Mouse (Mus musculus) liver, embryonic 11.5 days (tissue): ENCODE measurements at regions not wholly inside any gene's neighbourhood (a gene's known extent, or its start where the extent isn't known, plus 50 kb on each side); places are given as distances from the start of the nearest gene placed in this dataset.

Experiments
- ATAC-seq: fragments of 200-750 bp; cut with Nextera tagmentation; replicated peaks from 2 replicates; pipeline ENCODE4 v1.8.0; 2017; ENCODE audit warnings: moderate number of reproducible peaks, mild to moderate bottlenecking, moderate TSS enrichment, moderate library complexity; ENCODE audit not compliant: low FRiP score
- DNase-seq: peaks from one replicate; pipeline ENCODE4 v3.0.0-alpha.2; 2017; ENCODE audit warnings: low spot score
- H3K27ac ChIP-seq: fragments of 300-500 bp; sonication (generic); 2 replicates; pipeline ENCODE4 v1.5.1; 2014; ENCODE audit warnings: mild to moderate bottlenecking, low read depth, low read length, control low read depth
- H3K27me3 ChIP-seq: fragments of 300-500 bp; sonication (generic); replicated peaks from 2 replicates; pipeline ENCODE4 v1.6.1; 2014; ENCODE audit warnings: low read length, mixed read lengths; ENCODE audit not compliant: control insufficient read depth, insufficient read depth
- H3K36me3 ChIP-seq: fragments of 300-500 bp; sonication (generic); 2 replicates; pipeline ENCODE4 v1.6.1; 2014; ENCODE audit warnings: mild to moderate bottlenecking, low read length, moderate library complexity, mixed read lengths; ENCODE audit not compliant: control insufficient read depth, insufficient read depth
- H3K4me1 ChIP-seq: fragments of 300-500 bp; sonication (generic); replicated peaks from 2 replicates; pipeline ENCODE4 v1.6.1; 2014; ENCODE audit warnings: low read length, mixed read lengths; ENCODE audit not compliant: control insufficient read depth, insufficient read depth
- H3K4me2 ChIP-seq: fragments of 300-500 bp; sonication (generic); 2 replicates; pipeline ENCODE4 v1.6.1; 2014; ENCODE audit warnings: mild to moderate bottlenecking, control low read depth, moderate library complexity
- H3K4me3 ChIP-seq: fragments of 300-500 bp; sonication (generic); 2 replicates; pipeline ENCODE4 v1.5.1; 2014; ENCODE audit warnings: low read depth, low read length, control low read depth
- H3K9ac ChIP-seq: fragments of 300-500 bp; sonication (generic); 2 replicates; pipeline ENCODE4 v1.6.1; 2014; ENCODE audit warnings: low read depth, low read length, control low read depth
- H3K9me3 ChIP-seq: fragments of 300-500 bp; sonication (generic); 2 replicates; pipeline ENCODE4 v1.6.1; 2016; ENCODE audit warnings: low read length, inconsistent platforms, mixed read lengths; ENCODE audit not compliant: control insufficient read depth
- WGBS: fragments of 180-500 bp; shearing (Covaris S2); extraction: QIAGEN DNeasy Blood & Tissue Kit; methylation state at CpG from one replicate; pipeline ENCODE4 v1.1.7; 2014; 5-methylcytosine and 5-hydroxymethylcytosine counted together

- DNase-seq: no peak
- Histone ChIP-seq H3K27ac (no peak overlapping the region), H3K4me1 (no peaks in the 10 kb centered on the region), H3K4me3 (no peak overlapping the region), H3K9ac (no peak overlapping the region), H3K27me3 (no peaks in the 10 kb centered on the region), H3K4me2 (no peak overlapping the region), H3K9me3 (no peaks in the 10 kb centered on the region), H3K36me3 (no peaks in the 10 kb centered on the region)
- WGBS: 41% methylated on average over 2 of the region's 2 CpGs
- ATAC-seq: no peak
These were observed 350.9 kb downstream of the Wdr72 start for GRCm38 (mm10) chr9:74461084-74461483.

- H3K27me3 ChIP-seq: no peaks in the 10 kb centered on the region
- H3K9ac ChIP-seq: no peak overlapping the region
- 40% methylated on average over 2 of the region's 2 CpGs for WGBS
- no peak overlapping the region for H3K27ac ChIP-seq
- ATAC-seq (no peak), DNase-seq (no peak)
- no peak overlapping the region for H3K4me2 ChIP-seq
- no peaks in the 10 kb centered on the region for H3K36me3 ChIP-seq
- no peak overlapping the region for H3K4me3 ChIP-seq
- H3K4me1 ChIP-seq: no peaks in the 10 kb centered on the region
- H3K9me3 ChIP-seq: no peaks in the 10 kb centered on the region
These were observed 366.7 kb downstream of the Wdr72 start for GRCm38 (mm10) chr9:74476830-74477229.

- no peaks in the 10 kb centered on the region for H3K36me3 ChIP-seq
- WGBS: 61% methylated on average over 8 of the region's 8 CpGs
- no peak overlapping the region for H3K4me3 ChIP-seq
- H3K27me3 ChIP-seq: no peaks in the 10 kb centered on the region
- H3K27ac ChIP-seq: no peak overlapping the region
- H3K4me2 ChIP-seq: no peak overlapping the region
- no peak overlapping the region for H3K9ac ChIP-seq
- DNase-seq: no peak
- H3K9me3 ChIP-seq: no peaks in the 10 kb centered on the region
- H3K4me1 ChIP-seq: no peaks in the 10 kb centered on the region
- no peak for ATAC-seq
These were observed 369.1 kb downstream of the Wdr72 start for GRCm38 (mm10) chr9:74479273-74479672.

GRCm38 (mm10) chr9:74513887-74514286, 347.8 kb upstream of the Onecut1 start:
- no peak overlapping the region for H3K4me3 ChIP-seq
- DNase-seq: no peak
- no peaks in the 10 kb centered on the region for H3K4me1 ChIP-seq
- no peak for ATAC-seq
- WGBS: 64% methylated on average over 2 of the region's 2 CpGs
- H3K9me3 ChIP-seq: no peaks in the 10 kb centered on the region
- H3K4me2 ChIP-seq: no peak overlapping the region
- H3K36me3 ChIP-seq: no peaks in the 10 kb centered on the region
- no peak overlapping the region for H3K27ac ChIP-seq
- H3K9ac ChIP-seq: no peak overlapping the region
- no peaks in the 10 kb centered on the region for H3K27me3 ChIP-seq

- no peaks in the 10 kb centered on the region for H3K36me3 ChIP-seq
- no peak for DNase-seq
- H3K27ac ChIP-seq: no peak overlapping the region
- no peaks in the 10 kb centered on the region for H3K27me3 ChIP-seq
- WGBS: 77% methylated on average over 3 of the region's 3 CpGs
- no peaks in the 10 kb centered on the region for H3K4me1 ChIP-seq
- H3K4me3 ChIP-seq: no peak overlapping the region
- no peak overlapping the region for H3K9ac ChIP-seq
- ATAC-seq: no peak
- no peak overlapping the region for H3K4me2 ChIP-seq
- H3K9me3 ChIP-seq: no peaks in the 10 kb centered on the region
These were observed 333.2 kb upstream of the Onecut1 start for GRCm38 (mm10) chr9:74528550-74528949.

GRCm38 (mm10) chr9:74530317-74530716, 331.4 kb upstream of the Onecut1 start:
- H3K4me2 ChIP-seq: no peak overlapping the region
- H3K9ac ChIP-seq: no peak overlapping the region
- no peaks in the 10 kb centered on the region for H3K27me3 ChIP-seq
- DNase-seq (peak; percentile 37), ATAC-seq (no peak)
- no peak overlapping the region for H3K4me3 ChIP-seq
- WGBS: 13% methylated on average over 10 of the region's 10 CpGs
- no peak overlapping the region for H3K27ac ChIP-seq
- no peaks in the 10 kb centered on the region for H3K36me3 ChIP-seq
- no peaks in the 10 kb centered on the region for H3K9me3 ChIP-seq
- no peaks in the 10 kb centered on the region for H3K4me1 ChIP-seq

- H3K27me3 ChIP-seq: no peaks in the 10 kb centered on the region
- H3K9ac ChIP-seq: no peak overlapping the region
- 60% methylated on average over 9 of the region's 9 CpGs for WGBS
- H3K4me2 ChIP-seq: no peak overlapping the region
- no peak for DNase-seq
- H3K27ac ChIP-seq: no peak overlapping the region
- no peak overlapping the region for H3K4me3 ChIP-seq
- no peaks in the 10 kb centered on the region for H3K36me3 ChIP-seq
- H3K9me3 ChIP-seq: no peaks in the 10 kb centered on the region
- H3K4me1 ChIP-seq: no peaks in the 10 kb centered on the region
- ATAC-seq: no peak
These were observed 331.0 kb upstream of the Onecut1 start for GRCm38 (mm10) chr9:74530748-74531147.

- no peak for ATAC-seq
- Histone ChIP-seq H3K4me2 (no peak overlapping the region), H3K4me1 (no peaks in the 10 kb centered on the region), H3K36me3 (no peaks in the 10 kb centered on the region), H3K9ac (no peak overlapping the region), H3K9me3 (no peaks in the 10 kb centered on the region), H3K27me3 (no peaks in the 10 kb centered on the region), H3K4me3 (no peak overlapping the region), H3K27ac (no peak overlapping the region)
- WGBS: 55% methylated on average over 3 of the region's 3 CpGs
- DNase-seq: no peak
These were observed 329.7 kb upstream of the Onecut1 start for GRCm38 (mm10) chr9:74531986-74532385.

GRCm38 (mm10) chr9:74534976-74535375, 326.7 kb upstream of the Onecut1 start:
- Histone ChIP-seq H3K27ac (no peak overlapping the region), H3K9ac (no peak overlapping the region), H3K4me1 (no peaks in the 10 kb centered on the region), H3K4me2 (no peak overlapping the region), H3K4me3 (no peak overlapping the region), H3K9me3 (no peaks in the 10 kb centered on the region), H3K36me3 (no peaks in the 10 kb centered on the region), H3K27me3 (no peaks in the 10 kb centered on the region)
- ATAC-seq (no peak), DNase-seq (no peak)
- 64% methylated on average over 5 of the region's 5 CpGs for WGBS
